Mouse (Mus musculus) myocyte (in vitro differentiated cells): Measurements from ENCODE around the gene Trim9.

ENCODE experiments used
- MAX ChIP-seq: IDR thresholded peaks from one replicate; pipeline ENCODE4 v1.6.1; 2011; ENCODE audit warnings: low read depth, mild to moderate bottlenecking, control low read depth
- MYOG ChIP-seq, 3 experiments: IDR thresholded peaks; one replicate each; pipeline ENCODE4 v1.6.1; 2011; ENCODE audit warnings: control low read depth in 2 of 3, low read depth in 2 of 3, mild to moderate bottlenecking in 2 of 3; ENCODE audit not compliant: insufficient read length in 2 of 3, control insufficient read depth in 1 of 3, insufficient read depth in 1 of 3

GRCm38 (mm10) chr12:70348026-70348425 lies 612 bp upstream of the Trim9 start:
- TF ChIP-seq MYOG (IDR thresholded peaks at IDR 0.05; ENCODE audit: control insufficient read depth in 1 of 3, insufficient read depth in 1 of 3, insufficient read length in 2 of 3, low read depth in 2 of 3), result no peak
- no peak for TF ChIP-seq MAX
